In the genomic region with DNA sequence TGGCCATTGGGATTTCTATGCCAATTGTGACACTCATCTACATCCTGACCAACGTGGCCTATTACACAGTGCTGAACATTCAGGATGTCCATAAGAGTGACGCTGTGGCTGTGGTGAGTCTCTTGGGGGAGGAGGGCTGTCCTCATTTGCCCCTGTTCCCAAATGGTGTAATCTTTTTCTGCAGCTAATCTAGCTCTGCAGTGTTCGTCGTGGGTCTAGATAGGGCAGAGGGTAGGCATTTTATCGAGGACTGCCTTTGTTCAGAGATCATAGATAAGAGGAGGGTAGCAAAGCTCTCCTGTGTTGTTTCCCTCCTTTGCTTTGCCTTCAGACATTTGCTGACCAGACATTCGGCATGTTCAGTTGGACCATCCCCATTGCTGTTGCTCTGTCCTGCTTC, we compare ENCODE assay signal across 21 mouse cellular contexts. TPM values are rescaled to one million over a fixed set of nuclear protein-coding genes. Genes with fewer than 3 reads are reported as not detected.
DNase-seq lines count a peak whose midpoint lies in the region; ATAC-seq and TF ChIP-seq lines count a peak whose summit lies in the region.
"Had no signal": no experiment of that assay in that cellular context is flagged by ENCODE, and none has a peak within 500 bp of the region (broad histone marks: within the 10 kb centered on the region; RNA-seq: fewer than 3 reads in every experiment).

No protein-coding gene starts in this region.

- H3K9me3 ChIP-seq in MEL (replicated peaks; ENCODE audit: insufficient read depth, low read length): no peaks in the 10 kb centered on the region
- H3K9me3 ChIP-seq: embryonic facial prominence, embryonic 12.5 days; forebrain, embryonic 12.5 days; heart, embryonic 15.5 days; hindbrain, embryonic 10.5 days; intestine, embryonic 15.5 days had no signal

- H3K27me3 ChIP-seq in MEL (ENCODE audit: control insufficient read depth in 1 of 2, insufficient read depth in 2 of 2, low read length in 2 of 2): no peaks in the 10 kb centered on the region
- H3K27me3 ChIP-seq: embryonic facial prominence, embryonic 12.5 days; forebrain, embryonic 12.5 days; heart, embryonic 15.5 days; intestine, embryonic 15.5 days had no signal

- H3K4me1 ChIP-seq in MEL (ENCODE audit: control insufficient read depth in 1 of 2, insufficient read depth in 2 of 2, low read length in 2 of 2): peaks cover 35 to 37% of the 10 kb centered on the region in 2 experiments
- H3K4me1 ChIP-seq: embryonic facial prominence, embryonic 12.5 days; forebrain, embryonic 12.5 days; heart, embryonic 15.5 days; hindbrain, embryonic 10.5 days; intestine, embryonic 15.5 days had no signal

- H3K9ac ChIP-seq in MEL (ENCODE audit: control insufficient read depth, low read depth, low read length, poor library complexity, severe bottlenecking): 0 out of 2 replicates have a peak overlapping the region, but pooled peaks have one; percentile 7
- H3K9ac ChIP-seq: embryonic facial prominence, embryonic 12.5 days; forebrain, embryonic 12.5 days; forebrain, postnatal 0 days; heart, embryonic 15.5 days; hindbrain, embryonic 14.5 days; intestine, embryonic 15.5 days had no signal

- H3K4me3 ChIP-seq in MEL (ENCODE audit: control insufficient read depth in 1 of 2, insufficient read depth in 1 of 2, low read depth in 2 of 2, low read length in 2 of 2): no peak overlapping the region
- H3K4me3 ChIP-seq: embryonic facial prominence, embryonic 12.5 days; forebrain, embryonic 12.5 days; heart, adult 2 months; heart, embryonic 15.5 days; hindbrain, embryonic 10.5 days; intestine, embryonic 15.5 days had no signal

- no peak for TF ChIP-seq CTCF in MEL (IDR thresholded peaks at IDR 0.05 in 2 of 3, conservative IDR thresholded peaks at IDR 0.05 in 1 of 3; ENCODE audit: control insufficient read depth in 1 of 3, insufficient read depth in 1 of 3, low read depth in 2 of 3, low read length in 3 of 3, poor library complexity in 1 of 3, severe bottlenecking in 1 of 3)

- peaks cover 19 to 51% of the 10 kb centered on the region in 2 experiments for H3K36me3 ChIP-seq in MEL (ENCODE audit: control insufficient read depth in 1 of 2, insufficient read depth in 2 of 2, low read length in 2 of 2)

- ATAC-seq in granulocyte monocyte progenitor cell, adult 5-6 weeks (replicated peaks; ENCODE audit: poor library complexity, severe bottlenecking): peak; percentile 30; the same call in 1 of the 2 replicates
- ATAC-seq: forebrain, postnatal 0 days; intestine, embryonic 15.5 days had no signal

- TF ChIP-seq RAD21 in MEL (IDR thresholded peaks at IDR 0.05; ENCODE audit: low read depth, low read length): no peak

- TF ChIP-seq EP300 in MEL (IDR thresholded peaks at IDR 0.05; ENCODE audit: low read depth in 1 of 2, low read length in 2 of 2): peak; percentile 93 to 97

- H3K79me2 ChIP-seq in MEL (ENCODE audit: control insufficient read depth, insufficient read depth, low read length, poor library complexity): no peaks in the 10 kb centered on the region

- peak; percentile 32 for DNase-seq in adrenal gland, adult 2 months
- no peak for DNase-seq in adrenal gland, adult 18-20 months (ENCODE audit: low spot score in 2 of 2)
- DNase-seq in MEL (ENCODE audit: low read depth, low spot score): no peak
- DNase-seq in gastrocnemius, postnatal 25 days: no peak
- DNase-seq in urinary bladder, postnatal 4 days (ENCODE audit: low spot score in 2 of 2): no peak
- DNase-seq in right cerebral cortex, postnatal 14 days: no peak
- DNase-seq: adrenal gland, postnatal 25 days; cerebellum, adult 11 months; cerebellum, adult 8-10 months; cerebellum, postnatal 14 days; forebrain, postnatal 0 days; heart, adult 2 months; kidney, adult 18-20 months had no signal

- H3K27ac ChIP-seq in MEL (ENCODE audit: control insufficient read depth, low read depth, low read length): peak overlapping the region; percentile 69
- H3K27ac ChIP-seq: embryonic facial prominence, embryonic 12.5 days; forebrain, embryonic 12.5 days; heart, adult 2 months; heart, embryonic 15.5 days; hindbrain, embryonic 10.5 days; hindbrain, embryonic 14.5 days; intestine, embryonic 15.5 days had no signal

- 0 out of 4 replicates have a peak, but pooled peaks of 1 of the 2 experiments have one; percentile 6 for TF ChIP-seq POLR2A in MEL (IDR thresholded peaks at IDR 0.05; ENCODE audit: control insufficient read depth in 1 of 2, insufficient read depth in 1 of 2, low read depth in 1 of 2, low read length in 2 of 2, poor library complexity in 1 of 2)

TF ChIP-seq in MEL, 35 proteins besides CTCF, POLR2A, EP300 and RAD21 (continues in another document):
- TF ChIP-seq ZMIZ1 (IDR thresholded peaks at IDR 0.05; ENCODE audit: low read depth, low read length): no peak
- peak; percentile 27; the same call in 1 of the 2 replicates for TF ChIP-seq ZC3H11A (IDR thresholded peaks at IDR 0.05; ENCODE audit: low read depth, low read length)
- TF ChIP-seq GABPA (IDR thresholded peaks at IDR 0.05; ENCODE audit: low read depth, low read length): no peak
- no peak for TF ChIP-seq POLR2AphosphoS2 (IDR thresholded peaks at IDR 0.05; ENCODE audit: low read length)
- peak; percentile 55 for TF ChIP-seq TAL1 (IDR thresholded peaks at IDR 0.05; ENCODE audit: low read length)
- no peak for TF ChIP-seq CHD1 (IDR thresholded peaks at IDR 0.05; ENCODE audit: low read depth, low read length)
- TF ChIP-seq MAFK (IDR thresholded peaks at IDR 0.05; ENCODE audit: borderline replicate concordance, low read depth, low read length): peak; percentile 65; the same call in 1 of the 2 replicates
- peak; percentile 48; the same call in 1 of the 2 replicates for TF ChIP-seq MEF2A (IDR thresholded peaks at IDR 0.05; ENCODE audit: extremely low read depth, insufficient replicate concordance, low read depth, low read length, poor library complexity, severe bottlenecking)
- TF ChIP-seq HCFC1 (IDR thresholded peaks at IDR 0.05; ENCODE audit: low read depth, low read length): peak; percentile 50; the same call in 1 of the 2 replicates
- TF ChIP-seq MAZ (IDR thresholded peaks at IDR 0.05; ENCODE audit: low read depth, low read length): peak; percentile 74
- no peak for TF ChIP-seq JUND (IDR thresholded peaks at IDR 0.05; ENCODE audit: low read depth, low read length)
- peak; percentile 59 for TF ChIP-seq BHLHE40 (IDR thresholded peaks at IDR 0.05; ENCODE audit: borderline replicate concordance, low read depth, low read length)
- TF ChIP-seq MAX (IDR thresholded peaks at IDR 0.05; ENCODE audit: low read length): no peak

RNA-seq across cellular contexts. Expression of gene Slc7a6os, which starts 17.6 kb away (rescaled TPM):
- total RNA-seq in adrenal gland, adult 2 months (2021): 10 to 100 TPM; 24.2 to 25.1 TPM
- 14.1 and 14.7 TPM in 2 replicates for polyA plus RNA-seq in adrenal gland, adult 2 months (2012; rRNA removed)
- 10 to 100 TPM; 24.1 to 25.4 TPM for total RNA-seq in adrenal gland, adult 18-20 months (2021)
- 41.6 and 52.0 TPM in 2 replicates for total RNA-seq in MEL (2012; rRNA removed)
- polyA plus RNA-seq in MEL (2012; ENCODE audit: insufficient read depth in 1 of 2, insufficient read length in 2 of 2, low read depth in 1 of 2, low replicate concordance in 2 of 2, missing spikeins in 1 of 2): 10 to 100 TPM in 1 of 2 experiments, not detected in 1; 53.6 TPM
- total RNA-seq in granulocyte monocyte progenitor cell, adult 5-6 weeks (2014; fragmentation: Nextera tagmentation): 35.9 and 45.8 TPM in 2 replicates
- 36.2 and 37.2 TPM in 2 replicates for total RNA-seq in granulocyte monocyte progenitor cell, adult 5-6 weeks (2017)
- total RNA-seq in gastrocnemius, postnatal 25 days (2021): 1 to 10 TPM; 8.6 to 9.3 TPM

RNA-seq across cellular contexts. Expression of gene Prmt7, which starts 17.6 kb away (rescaled TPM):
- total RNA-seq in adrenal gland, adult 2 months (2021): 10 to 100 TPM; 23.0 to 28.1 TPM
- polyA plus RNA-seq in adrenal gland, adult 2 months (2012; rRNA removed): 14.1 and 19.8 TPM in 2 replicates
- total RNA-seq in adrenal gland, adult 18-20 months (2021): 10 to 100 TPM; 22.9 to 26.6 TPM
- total RNA-seq in MEL (2012; rRNA removed): 71.2 and 74.5 TPM in 2 replicates
- 10 to 100 TPM in 1 of 2 experiments, not detected in 1; 63.3 TPM for polyA plus RNA-seq in MEL (2012; ENCODE audit: insufficient read depth in 1 of 2, insufficient read length in 2 of 2, low read depth in 1 of 2, low replicate concordance in 2 of 2, missing spikeins in 1 of 2)
- 22.9 and 31.2 TPM in 2 replicates for total RNA-seq in granulocyte monocyte progenitor cell, adult 5-6 weeks (2014; fragmentation: Nextera tagmentation)
- total RNA-seq in granulocyte monocyte progenitor cell, adult 5-6 weeks (2017): 46.4 and 66.3 TPM in 2 replicates
- 10 to 100 TPM; 22.9 to 23.3 TPM for total RNA-seq in gastrocnemius, postnatal 25 days (2021)

RNA-seq across cellular contexts. Expression of gene Slc7a6, which starts 24.5 kb away (rescaled TPM):
- 10 to 100 TPM; 27.2 to 34.0 TPM for total RNA-seq in adrenal gland, adult 2 months (2021)
- polyA plus RNA-seq in adrenal gland, adult 2 months (2012; rRNA removed): 17.3 and 26.5 TPM in 2 replicates
- total RNA-seq in adrenal gland, adult 18-20 months (2021): 10 to 100 TPM; 21.5 to 28.0 TPM
- total RNA-seq in MEL (2012; rRNA removed): 26.2 and 34.4 TPM in 2 replicates
- 10 to 100 TPM in 1 of 2 experiments, not detected in 1; 48.2 TPM for polyA plus RNA-seq in MEL (2012; ENCODE audit: insufficient read depth in 1 of 2, insufficient read length in 2 of 2, low read depth in 1 of 2, low replicate concordance in 2 of 2, missing spikeins in 1 of 2)
- total RNA-seq in granulocyte monocyte progenitor cell, adult 5-6 weeks (2014; fragmentation: Nextera tagmentation): 29.6 and 30.3 TPM in 2 replicates
- total RNA-seq in granulocyte monocyte progenitor cell, adult 5-6 weeks (2017): 21.9 and 31.5 TPM in 2 replicates
- total RNA-seq in gastrocnemius, postnatal 25 days (2021): 1 to 10 TPM; 7.9 to 8.6 TPM

RNA-seq across cellular contexts. Expression of gene Pla2g15, which starts 43.0 kb away (rescaled TPM):
- total RNA-seq in adrenal gland, adult 2 months (2021): 10 to 100 TPM; 21.9 to 38.8 TPM
- 21.9 and 22.1 TPM in 2 replicates for polyA plus RNA-seq in adrenal gland, adult 2 months (2012; rRNA removed)
- 10 to 100 TPM; 19.8 to 28.8 TPM for total RNA-seq in adrenal gland, adult 18-20 months (2021)
- 4.0 and 6.2 TPM in 2 replicates for total RNA-seq in MEL (2012; rRNA removed)
- 1 to 10 TPM in 1 of 2 experiments, not detected in 1; 9.4 TPM for polyA plus RNA-seq in MEL (2012; ENCODE audit: insufficient read depth in 1 of 2, insufficient read length in 2 of 2, low read depth in 1 of 2, low replicate concordance in 2 of 2, missing spikeins in 1 of 2)
- total RNA-seq in granulocyte monocyte progenitor cell, adult 5-6 weeks (2014; fragmentation: Nextera tagmentation): 22.9 and 35.4 TPM in 2 replicates
- total RNA-seq in granulocyte monocyte progenitor cell, adult 5-6 weeks (2017): 12.9 and 17.9 TPM in 2 replicates
- 1 to 10 TPM; 2.9 to 3.8 TPM for total RNA-seq in gastrocnemius, postnatal 25 days (2021)

RNA-seq across cellular contexts. Expression of gene Esrp2, which starts 56.4 kb away (rescaled TPM):
- 1 to 10 TPM; 1.7 to 3.7 TPM for total RNA-seq in adrenal gland, adult 2 months (2021)
- 2.0 and 5.5 TPM in 2 replicates for polyA plus RNA-seq in adrenal gland, adult 2 months (2012; rRNA removed)
- 1 to 10 TPM in 1 of 2 experiments, under 1 TPM in 1; 0.61 to 1.5 TPM for total RNA-seq in adrenal gland, adult 18-20 months (2021)
- total RNA-seq in MEL (2012; rRNA removed): 1.3 and 2.3 TPM in 2 replicates
- 1 to 10 TPM in 1 of 2 experiments, not detected in 1; 4.5 TPM for polyA plus RNA-seq in MEL (2012; ENCODE audit: insufficient read depth in 1 of 2, insufficient read length in 2 of 2, low read depth in 1 of 2, low replicate concordance in 2 of 2, missing spikeins in 1 of 2)
- total RNA-seq in granulocyte monocyte progenitor cell, adult 5-6 weeks (2014; fragmentation: Nextera tagmentation): not detected in 2 replicates
- total RNA-seq in granulocyte monocyte progenitor cell, adult 5-6 weeks (2017): not detected in 2 replicates
- under 1 TPM in 1 of 2 experiments, not detected in 1; 0.46 TPM for total RNA-seq in gastrocnemius, postnatal 25 days (2021)
- total RNA-seq: gastrocnemius, adult 8-10 months had no signal
- polyA plus RNA-seq: forebrain, postnatal 0 days had no signal
